Mouse (Mus musculus) liver, adult 10 weeks (tissue): Measurements from ENCODE around the gene Lrpprc. TPM values are rescaled to one million over a fixed set of nuclear protein-coding genes. Genes with fewer than 3 reads are reported as not detected.

Experiments
- polyA plus RNA-seq: library from polyadenylated mRNA; stranded (reverse); fragments of 350-450 nt; fragmentation: Illumina TruSeq; extraction: RNeasy Lipid Tissue Mini Kit (QIAGEN cat#74804); gene quantifications from one replicate; pipeline ENCODE4 v1.2.3, GENCODE M21; 2014; ENCODE audit warnings: low read depth, low replicate concordance

Gene Lrpprc
- polyA plus RNA-seq: 47.5 TPM

DNA sequence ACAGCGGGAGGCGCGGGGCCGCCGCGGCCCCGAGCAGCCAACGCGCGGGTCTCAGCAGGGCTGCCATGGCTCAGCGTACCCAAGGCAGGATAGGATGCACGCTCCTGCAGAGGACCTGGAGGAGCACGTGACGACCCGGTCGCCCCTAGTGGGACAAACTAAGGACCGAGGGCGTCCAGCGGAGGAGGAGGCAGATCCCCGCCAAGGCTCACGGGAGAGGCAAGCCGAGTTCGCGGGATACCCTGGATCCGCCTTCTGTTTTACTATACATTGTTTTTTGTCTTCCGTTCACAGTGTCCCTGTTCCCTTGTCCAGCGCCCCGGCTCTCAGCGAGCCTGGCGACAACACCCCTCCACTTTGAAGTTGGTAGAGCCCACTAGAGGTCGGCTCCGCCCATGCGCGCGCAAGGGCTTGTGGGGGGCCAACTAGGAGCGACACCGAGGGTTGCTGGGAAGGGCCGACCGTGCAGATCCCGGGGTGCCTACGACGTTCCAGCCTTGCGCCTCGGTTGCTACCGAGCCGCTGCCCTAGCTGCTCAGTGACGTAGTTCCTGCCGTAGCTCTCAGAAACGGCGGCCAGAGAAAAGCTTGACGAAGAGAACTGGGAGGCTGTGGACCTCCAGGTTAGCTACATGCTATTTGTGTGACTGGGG, at the start of gene Lrpprc:
Gene Lrpprc, minus strand, starts transcription at position 343 of the 652 bp plus-strand sequence.

GRCm38 (mm10) chr17:84682734-84683717, 107.6 kb downstream of the Lrpprc start, which contains the start of gene Abcg5:
Abcg5 (minus strand) TSS chr17:84683011.

DNA sequence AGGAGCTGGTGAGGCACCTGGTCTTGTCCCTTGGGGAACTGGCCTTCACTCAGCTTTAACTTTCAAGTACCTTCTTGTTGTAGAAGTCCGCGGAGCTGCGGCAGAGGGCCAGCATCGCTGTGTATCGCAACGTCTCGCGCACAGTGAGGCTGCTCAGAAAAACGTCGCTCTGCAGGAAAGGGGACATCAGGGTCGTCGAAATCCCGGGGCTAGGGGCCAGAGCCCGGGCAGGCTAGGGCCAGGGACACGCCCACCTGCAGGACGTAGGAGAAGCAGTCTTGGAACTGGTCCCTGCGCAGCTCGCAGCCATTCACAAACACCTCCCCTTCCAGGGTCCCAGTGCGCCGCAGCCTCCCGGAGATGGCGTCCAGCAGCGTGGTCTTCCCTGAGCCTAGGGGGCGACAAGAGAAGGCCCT, 114.6 kb downstream of the Lrpprc start, which contains the start of gene Abcg8:
Gene Abcg8, plus strand, starts transcription at position 352 of the 416 bp plus-strand sequence.

Other genes starting within 250 kb of the Lrpprc start
- 0.74 TPM for gene Dync2li1, start 164.3 kb downstream of the Lrpprc start, polyA plus RNA-seq
- 39.7 TPM for gene Abcg8, start 114.5 kb downstream of the Lrpprc start, polyA plus RNA-seq
- gene Abcg5, start 107.8 kb downstream of the Lrpprc start, polyA plus RNA-seq: 99.0 TPM
- 137 TPM for gene Ppm1b, start 166.0 kb upstream of the Lrpprc start, polyA plus RNA-seq
- gene Slc3a1, start 237.6 kb upstream of the Lrpprc start, polyA plus RNA-seq: 29.1 TPM